ENCODE assay signal across 7 mouse cellular contexts in the genomic region with DNA sequence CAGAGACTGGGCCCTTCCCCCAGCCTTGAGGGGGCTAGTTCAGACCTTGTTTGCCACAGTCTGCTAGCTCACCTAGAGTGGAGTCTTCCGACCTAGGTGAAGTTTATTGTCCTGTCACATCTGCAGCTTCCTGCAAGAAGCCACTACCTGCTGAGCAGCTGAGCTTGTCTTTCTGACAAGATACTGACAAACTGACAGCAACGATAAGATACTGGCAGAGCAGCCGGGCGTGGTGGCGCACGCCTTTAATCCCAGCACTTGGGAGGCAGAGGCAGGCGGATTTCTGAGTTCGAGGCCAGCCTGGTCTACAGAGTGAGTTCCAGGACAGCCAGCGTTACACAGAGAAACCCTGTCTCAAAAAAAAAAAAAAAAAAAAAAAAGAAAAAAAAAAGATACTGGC. TPM values are rescaled to one million over a fixed set of nuclear protein-coding genes. Genes with fewer than 3 reads are reported as not detected.
DNase-seq lines count a peak whose midpoint lies in the region; ATAC-seq and TF ChIP-seq lines count a peak whose summit lies in the region.
"Not testable (repeated sequence)": the region's sequence is repeated elsewhere in the genome, so short reads cannot be mapped to it uniquely, and the experiment has no call there.
"Had no signal": no experiment of that assay in that cellular context is flagged by ENCODE, and none has a peak within 500 bp of the region (broad histone marks: within the 10 kb centered on the region; RNA-seq: fewer than 3 reads in every experiment).

No protein-coding gene starts in this region.

- H3K4me2 ChIP-seq in liver, embryonic 11.5 days; liver, embryonic 13.5 days: not testable (repeated sequence)
- H3K4me2 ChIP-seq in liver, embryonic 12.5 days: 0 out of 2 replicates have a peak overlapping the region, but pooled peaks have one; percentile 67

- H3K36me3 ChIP-seq in MEL (ENCODE audit: control insufficient read depth in 1 of 2, insufficient read depth in 2 of 2, low read length in 2 of 2): peaks cover 0 to 17% of the 10 kb centered on the region in 2 experiments; a peak in 2 of 4 replicates
- not testable (repeated sequence) for H3K36me3 ChIP-seq in liver, embryonic 11.5 days (ENCODE audit: control insufficient read depth, insufficient read depth, low read length); liver, embryonic 12.5 days; liver, embryonic 13.5 days; testis, adult 2 months (ENCODE audit: control insufficient read depth, insufficient read depth, low read length)

- peaks cover 2 to 14% of the 10 kb centered on the region in 2 experiments for H3K4me1 ChIP-seq in MEL (ENCODE audit: control insufficient read depth in 1 of 2, insufficient read depth in 2 of 2, low read length in 2 of 2)
- peaks cover 17% of the 10 kb centered on the region for H3K4me1 ChIP-seq in liver, embryonic 11.5 days (replicated peaks; ENCODE audit: control insufficient read depth, insufficient read depth, low read length)
- H3K4me1 ChIP-seq in liver, embryonic 12.5 days: peaks cover 33% of the 10 kb centered on the region
- peaks cover 36% of the 10 kb centered on the region for H3K4me1 ChIP-seq in liver, embryonic 13.5 days (replicated peaks)
- not testable (repeated sequence) for H3K4me1 ChIP-seq in testis, adult 2 months (ENCODE audit: control insufficient read depth, insufficient read depth, low read length)

- TF ChIP-seq CTCF in MEL (IDR thresholded peaks at IDR 0.05 in 2 of 3, conservative IDR thresholded peaks at IDR 0.05 in 1 of 3; ENCODE audit: control insufficient read depth in 1 of 3, insufficient read depth in 1 of 3, low read depth in 2 of 3, low read length in 3 of 3, poor library complexity in 1 of 3, severe bottlenecking in 1 of 3); testis, adult 2 months (IDR thresholded peaks at IDR 0.05; ENCODE audit: control insufficient read depth, insufficient read depth, insufficient replicate concordance, low read depth, low read length): not testable (repeated sequence)

- DNase-seq in MEL (ENCODE audit: low read depth, low spot score) (peak; percentile 34), ZHBTc4 (ENCODE audit: low read depth, low spot score) (peak; percentile 18)
- DNase-seq in liver, embryonic 11.5 days (ENCODE audit: low spot score): not testable (repeated sequence)
- DNase-seq in liver, embryonic 13.5 days: peak; percentile 40

- H3K4me3 ChIP-seq in MEL (ENCODE audit: control insufficient read depth in 1 of 2, insufficient read depth in 1 of 2, low read depth in 2 of 2, low read length in 2 of 2); liver, embryonic 11.5 days (ENCODE audit: low read depth, low read length); liver, embryonic 12.5 days; liver, embryonic 13.5 days (replicated peaks): not testable (repeated sequence)
- peak overlapping the region; percentile 9; the same call in 1 of the 2 replicates for H3K4me3 ChIP-seq in testis, adult 2 months (ENCODE audit: control insufficient read depth, low read depth, low read length)

- H3K27me3 ChIP-seq in MEL (ENCODE audit: control insufficient read depth in 1 of 2, insufficient read depth in 2 of 2, low read length in 2 of 2); liver, embryonic 11.5 days (replicated peaks; ENCODE audit: control insufficient read depth, insufficient read depth, low read length); liver, embryonic 12.5 days (replicated peaks); liver, embryonic 13.5 days; testis, adult 2 months (ENCODE audit: control insufficient read depth, insufficient read depth, low read length): not testable (repeated sequence)

- not testable (repeated sequence) for H3K9ac ChIP-seq in MEL (ENCODE audit: control insufficient read depth, low read depth, low read length, poor library complexity, severe bottlenecking); liver, embryonic 11.5 days (ENCODE audit: low read depth, low read length); liver, embryonic 12.5 days; liver, embryonic 13.5 days

- peak; percentile 23; the same call in 1 of the 2 replicates for ATAC-seq in liver, embryonic 11.5 days (replicated peaks; ENCODE audit: low FRiP score)
- not testable (repeated sequence) for ATAC-seq in liver, embryonic 12.5 days; liver, embryonic 13.5 days (ENCODE audit: low read depth)

- H3K79me2 ChIP-seq in MEL (ENCODE audit: control insufficient read depth, insufficient read depth, low read length, poor library complexity): not testable (repeated sequence)

- not testable (repeated sequence) for TF ChIP-seq POLR2A in MEL (IDR thresholded peaks at IDR 0.05; ENCODE audit: control insufficient read depth in 1 of 2, insufficient read depth in 1 of 2, low read depth in 1 of 2, low read length in 2 of 2, poor library complexity in 1 of 2); testis, adult 2 months (IDR thresholded peaks at IDR 0.05; ENCODE audit: control insufficient read depth, low read depth, low read length)

- H3K9me3 ChIP-seq in MEL (replicated peaks; ENCODE audit: insufficient read depth, low read length); liver, embryonic 11.5 days (ENCODE audit: control insufficient read depth, low read length); liver, embryonic 12.5 days (replicated peaks); liver, embryonic 13.5 days (replicated peaks): not testable (repeated sequence)

- WGBS in liver, embryonic 11.5 days: 55% methylated on average over 8 of the region's 9 CpGs
- WGBS in liver, embryonic 12.5 days (ENCODE audit: insufficient replicate concordance): 46% methylated on average over 9 of the region's 9 CpGs
- 39% methylated on average over 9 of the region's 9 CpGs for WGBS in liver, embryonic 13.5 days (ENCODE audit: insufficient replicate concordance)

- H3K27ac ChIP-seq in MEL (ENCODE audit: control insufficient read depth, low read depth, low read length); liver, embryonic 11.5 days (ENCODE audit: low read depth, low read length); liver, embryonic 13.5 days: not testable (repeated sequence)
- H3K27ac ChIP-seq in liver, embryonic 12.5 days: peak overlapping the region; percentile 51; the same call in 1 of the 2 replicates
- H3K27ac ChIP-seq in testis, adult 2 months (ENCODE audit: control insufficient read depth, insufficient read depth, low read depth, low read length): peak overlapping the region; percentile 25

- TF ChIP-seq EP300 in MEL (IDR thresholded peaks at IDR 0.05; ENCODE audit: low read depth in 1 of 2, low read length in 2 of 2): not testable (repeated sequence)

- not testable (repeated sequence) for TF ChIP-seq RAD21 in MEL (IDR thresholded peaks at IDR 0.05; ENCODE audit: low read depth, low read length)

TF ChIP-seq in MEL, 35 proteins besides CTCF, POLR2A, EP300 and RAD21:
- TF ChIP-seq ZNF384 (IDR thresholded peaks at IDR 0.05; ENCODE audit: low read depth, low read length) (peak; percentile 49; the same call in 1 of the 2 replicates), GATA1 (IDR thresholded peaks at IDR 0.05; ENCODE audit: low read depth, low read length) (peak; percentile 4; the same call in 1 of the 2 replicates), TBP (IDR thresholded peaks at IDR 0.05; ENCODE audit: low read depth, low read length) (peak; percentile 65), ETS1 (IDR thresholded peaks at IDR 0.05; ENCODE audit: low read depth, low read length) (0 out of 2 replicates have a peak, but pooled peaks have one; percentile 52)

RNA-seq across cellular contexts. Expression of a gene that starts 15.2 kb away (rescaled TPM):
- total RNA-seq in MEL (2012; rRNA removed): 11.8 and 13.2 TPM in 2 replicates
- 10 to 100 TPM in 1 of 2 experiments, not detected in 1; 13.2 TPM for polyA plus RNA-seq in MEL (2012; ENCODE audit: insufficient read depth in 1 of 2, insufficient read length in 2 of 2, low read depth in 1 of 2, low replicate concordance in 2 of 2, missing spikeins in 1 of 2)
- polyA plus RNA-seq in liver, embryonic 11.5 days (2014; fragmentation: Nextera tagmentation; extraction: Ambion mirVana): 24.9 and 25.2 TPM in 2 replicates
- polyA plus RNA-seq in liver, embryonic 12.5 days (2016; fragmentation: Nextera tagmentation; extraction: Ambion mirVana): 16.3 and 16.7 TPM in 2 replicates
- 13.0 and 18.1 TPM in 2 replicates for polyA plus RNA-seq in liver, embryonic 13.5 days (2015; fragmentation: Nextera tagmentation; extraction: Ambion mirVana)
- 252 and 509 TPM in 2 replicates for polyA plus RNA-seq in testis, adult 2 months (2012; rRNA removed)

RNA-seq across cellular contexts. Expression of a gene that starts 15.3 kb away (rescaled TPM):
- 0.85 and 1.1 TPM in 2 replicates for total RNA-seq in MEL (2012; rRNA removed)
- 1 to 10 TPM in 1 of 2 experiments, not detected in 1; 1.9 TPM for polyA plus RNA-seq in MEL (2012; ENCODE audit: insufficient read depth in 1 of 2, insufficient read length in 2 of 2, low read depth in 1 of 2, low replicate concordance in 2 of 2, missing spikeins in 1 of 2)
- polyA plus RNA-seq in liver, embryonic 11.5 days (2014; fragmentation: Nextera tagmentation; extraction: Ambion mirVana): 1.2 and 1.4 TPM in 2 replicates
- 0.46 and 0.53 TPM in 2 replicates for polyA plus RNA-seq in liver, embryonic 12.5 days (2016; fragmentation: Nextera tagmentation; extraction: Ambion mirVana)
- polyA plus RNA-seq in liver, embryonic 13.5 days (2015; fragmentation: Nextera tagmentation; extraction: Ambion mirVana): 0.21 and 0.28 TPM in 2 replicates
- polyA plus RNA-seq in testis, adult 2 months (2012; rRNA removed): 19.2 and 19.9 TPM in 2 replicates
- polyA plus RNA-seq: adrenal gland, adult 2 months had no signal

RNA-seq across cellular contexts. Expression of a gene that starts 17.1 kb away (rescaled TPM):
- 24.8 and 27.6 TPM in 2 replicates for total RNA-seq in MEL (2012; rRNA removed)
- polyA plus RNA-seq in MEL (2012; ENCODE audit: insufficient read depth in 1 of 2, insufficient read length in 2 of 2, low read depth in 1 of 2, low replicate concordance in 2 of 2, missing spikeins in 1 of 2): 100 to 1,000 TPM in 1 of 2 experiments, 10 to 100 TPM in 1; 31.4 to 238 TPM
- 44.9 and 47.7 TPM in 2 replicates for polyA plus RNA-seq in liver, embryonic 11.5 days (2014; fragmentation: Nextera tagmentation; extraction: Ambion mirVana)
- 31.3 and 31.9 TPM in 2 replicates for polyA plus RNA-seq in liver, embryonic 12.5 days (2016; fragmentation: Nextera tagmentation; extraction: Ambion mirVana)
- polyA plus RNA-seq in liver, embryonic 13.5 days (2015; fragmentation: Nextera tagmentation; extraction: Ambion mirVana): 20.2 and 24.7 TPM in 2 replicates
- polyA plus RNA-seq in testis, adult 2 months (2012; rRNA removed): 10.9 and 20.3 TPM in 2 replicates

RNA-seq across cellular contexts. Expression of a gene that starts 56.7 kb away (rescaled TPM):
- 219 and 221 TPM in 2 replicates for total RNA-seq in MEL (2012; rRNA removed)
- 1,000 to 10,000 TPM in 1 of 2 experiments, 100 to 1,000 TPM in 1; 357 to 1,377 TPM for polyA plus RNA-seq in MEL (2012; ENCODE audit: insufficient read depth in 1 of 2, insufficient read length in 2 of 2, low read depth in 1 of 2, low replicate concordance in 2 of 2, missing spikeins in 1 of 2)
- polyA plus RNA-seq in liver, embryonic 11.5 days (2014; fragmentation: Nextera tagmentation; extraction: Ambion mirVana): 317 and 327 TPM in 2 replicates
- 219 and 226 TPM in 2 replicates for polyA plus RNA-seq in liver, embryonic 12.5 days (2016; fragmentation: Nextera tagmentation; extraction: Ambion mirVana)
- polyA plus RNA-seq in liver, embryonic 13.5 days (2015; fragmentation: Nextera tagmentation; extraction: Ambion mirVana): 204 and 266 TPM in 2 replicates
- polyA plus RNA-seq in testis, adult 2 months (2012; rRNA removed): 4.2 and 7.1 TPM in 2 replicates
